Mouse (Mus musculus): ENCODE results near the gene Prss42. TPM values are rescaled to one million over a fixed set of nuclear protein-coding genes. Genes with fewer than 3 reads are reported as not detected.

Gene Prss42
- polyA plus RNA-seq, 1 experiment from 2014 or later = not detected

- Histone ChIP-seq H3K27ac (ENCODE audit: low read depth, low read length) (no peak overlapping the region), H3K27me3 (ENCODE audit: control insufficient read depth, insufficient read depth, low read length) (no peaks in the 10 kb centered on the region), H3K4me2 (ENCODE audit: low read depth, low read length) (no peak overlapping the region), H3K36me3 (ENCODE audit: control insufficient read depth, insufficient read depth, low read length) (no peaks in the 10 kb centered on the region), H3K9ac (replicated peaks; ENCODE audit: low read depth, low read length) (no peak overlapping the region), H3K4me1 (ENCODE audit: control insufficient read depth, insufficient read depth, low read length) (no peaks in the 10 kb centered on the region), H3K4me3 (ENCODE audit: low read depth, low read length) (no peak overlapping the region), H3K9me3 (ENCODE audit: control insufficient read depth, low read length) (no peaks in the 10 kb centered on the region)
- ATAC-seq (ENCODE audit: low read depth) = no peak
- WGBS = 68% methylated on average over 6 of the region's 6 CpGs
These were observed 42.9 kb downstream of the Prss42 start for GRCm38 (mm10) chr9:110840905-110841304.

- Histone ChIP-seq H3K9me3 (ENCODE audit: control insufficient read depth, low read length) (no peaks in the 10 kb centered on the region), H3K4me3 (ENCODE audit: low read depth, low read length) (no peak overlapping the region), H3K27me3 (ENCODE audit: control insufficient read depth, insufficient read depth, low read length) (no peaks in the 10 kb centered on the region), H3K36me3 (ENCODE audit: control insufficient read depth, insufficient read depth, low read length) (no peaks in the 10 kb centered on the region), H3K27ac (ENCODE audit: low read depth, low read length) (no peak overlapping the region), H3K9ac (replicated peaks; ENCODE audit: low read depth, low read length) (no peak overlapping the region), H3K4me2 (ENCODE audit: low read depth, low read length) (no peak overlapping the region), H3K4me1 (ENCODE audit: control insufficient read depth, insufficient read depth, low read length) (no peaks in the 10 kb centered on the region)
- ATAC-seq (ENCODE audit: low read depth) = no peak
- WGBS = 83% methylated on average over 2 of the region's 2 CpGs
These were observed 43.5 kb downstream of the Prss42 start for GRCm38 (mm10) chr9:110841438-110841837.

- Histone ChIP-seq H3K27me3 (ENCODE audit: control insufficient read depth, insufficient read depth, low read length) (no peaks in the 10 kb centered on the region), H3K9ac (replicated peaks; ENCODE audit: low read depth, low read length) (no peak within 1 kb of the TSS), H3K9me3 (ENCODE audit: control insufficient read depth, low read length) (no peaks in the 10 kb centered on the region), H3K4me1 (ENCODE audit: control insufficient read depth, insufficient read depth, low read length) (no peaks in the 10 kb centered on the region), H3K36me3 (ENCODE audit: control insufficient read depth, insufficient read depth, low read length) (no peaks in the 10 kb centered on the region), H3K27ac (ENCODE audit: low read depth, low read length) (no peak within 1 kb of the TSS), H3K4me3 (ENCODE audit: low read depth, low read length) (no peak within 1 kb of the TSS), H3K4me2 (ENCODE audit: low read depth, low read length) (no peak within 1 kb of the TSS)
- WGBS = 89% methylated on average over 10 of the region's 10 CpGs
- no peak for ATAC-seq (ENCODE audit: low read depth)
These were observed 46.2 kb downstream of the Prss42 start, which contains the start of gene Prss46 for GRCm38 (mm10) chr9:110844206-110844605. Gene Prss46, plus strand, starts transcription at chr9:110844506.

GRCm38 (mm10) chr9:110849162-110849561, 51.2 kb downstream of the Prss42 start:
- Histone ChIP-seq H3K4me3 (ENCODE audit: low read depth, low read length) (no peak overlapping the region), H3K27me3 (ENCODE audit: control insufficient read depth, insufficient read depth, low read length) (no peaks in the 10 kb centered on the region), H3K4me1 (ENCODE audit: control insufficient read depth, insufficient read depth, low read length) (no peaks in the 10 kb centered on the region), H3K4me2 (ENCODE audit: low read depth, low read length) (no peak overlapping the region), H3K9me3 (ENCODE audit: control insufficient read depth, low read length) (no peaks in the 10 kb centered on the region), H3K36me3 (ENCODE audit: control insufficient read depth, insufficient read depth, low read length) (no peaks in the 10 kb centered on the region), H3K27ac (ENCODE audit: low read depth, low read length) (no peak overlapping the region), H3K9ac (replicated peaks; ENCODE audit: low read depth, low read length) (no peak overlapping the region)
- WGBS = 83% methylated on average over 7 of the region's 7 CpGs
- ATAC-seq (ENCODE audit: low read depth) = no peak

Other genes with a start within 250 kb of the Prss42 start
- 14.1 and 21.4 TPM in 2 replicates for gene Nradd, start 173.7 kb upstream of the Prss42 start, polyA plus RNA-seq (2014; fragmentation: Nextera tagmentation; extraction: Ambion mirVana)
- 4.8 and 5.0 TPM in 2 replicates for gene Nbeal2, start 144.0 kb upstream of the Prss42 start, polyA plus RNA-seq (2014; fragmentation: Nextera tagmentation; extraction: Ambion mirVana)
- gene Ccdc12, start 141.7 kb upstream of the Prss42 start, polyA plus RNA-seq (2014; fragmentation: Nextera tagmentation; extraction: Ambion mirVana) = 101 and 112 TPM in 2 replicates
- gene Myl3, start 56.3 kb upstream of the Prss42 start, polyA plus RNA-seq (2014; fragmentation: Nextera tagmentation; extraction: Ambion mirVana) = 0.50 and 0.66 TPM in 2 replicates
- 5.2 and 11.3 TPM in 2 replicates for gene Pth1r, start 51.0 kb upstream of the Prss42 start, polyA plus RNA-seq (2014; fragmentation: Nextera tagmentation; extraction: Ambion mirVana)
- not detected in 2 replicates for gene Prss44, start 15.8 kb downstream of the Prss42 start, polyA plus RNA-seq (2014; fragmentation: Nextera tagmentation; extraction: Ambion mirVana)
- gene Prss43, start 28.5 kb downstream of the Prss42 start, polyA plus RNA-seq (2014; fragmentation: Nextera tagmentation; extraction: Ambion mirVana) = not detected in 2 replicates
- gene Prss45, start 36.4 kb downstream of the Prss42 start, polyA plus RNA-seq (2014; fragmentation: Nextera tagmentation; extraction: Ambion mirVana) = not detected in 2 replicates
- not detected in 2 replicates for gene Prss46, start 46.3 kb downstream of the Prss42 start, polyA plus RNA-seq (2014; fragmentation: Nextera tagmentation; extraction: Ambion mirVana)
- gene Prss50, start 59.8 kb downstream of the Prss42 start, polyA plus RNA-seq (2014; fragmentation: Nextera tagmentation; extraction: Ambion mirVana) = 0.24 and 0.43 TPM in 2 replicates
- gene Als2cl, start 81.7 kb downstream of the Prss42 start, polyA plus RNA-seq (2014; fragmentation: Nextera tagmentation; extraction: Ambion mirVana) = 1.5 and 2.6 TPM in 2 replicates
- gene Tmie, start 81.9 kb downstream of the Prss42 start, polyA plus RNA-seq (2014; fragmentation: Nextera tagmentation; extraction: Ambion mirVana) = 1.3 and 3.1 TPM in 2 replicates
- gene Fam240a, start 118.7 kb downstream of the Prss42 start, polyA plus RNA-seq (2014; fragmentation: Nextera tagmentation; extraction: Ambion mirVana) = not detected in 2 replicates
- gene Tdgf1, start 148.0 kb downstream of the Prss42 start, polyA plus RNA-seq (2014; fragmentation: Nextera tagmentation; extraction: Ambion mirVana) = 0.58 and 0.71 TPM in 2 replicates
- gene Lrrc2, start 153.4 kb downstream of the Prss42 start, polyA plus RNA-seq (2014; fragmentation: Nextera tagmentation; extraction: Ambion mirVana) = 1.3 and 1.5 TPM in 2 replicates
- not detected in 2 replicates for gene Rtp3, start 192.4 kb downstream of the Prss42 start, polyA plus RNA-seq (2014; fragmentation: Nextera tagmentation; extraction: Ambion mirVana)
- 0.29 and 0.75 TPM in 2 replicates for gene Ltf, start 221.1 kb downstream of the Prss42 start, polyA plus RNA-seq (2014; fragmentation: Nextera tagmentation; extraction: Ambion mirVana)